Mouse (Mus musculus) naive thymus-derived CD4-positive, alpha-beta T cell, adult 5 months (primary cell): ENCODE measurements around the gene Dus3l. TPM values are rescaled to one million over a fixed set of nuclear protein-coding genes. Genes with fewer than 3 reads are reported as not detected.

ENCODE experiments used
- polyA plus RNA-seq: library from polyadenylated mRNA; unstranded; fragments of 100-300 nt; shearing (Covaris generic); gene quantifications from one replicate; pipeline ENCODE4 v1.2.1, GENCODE M21; 2017

Dus3l gene
- 60.0 TPM for polyA plus RNA-seq

DNA sequence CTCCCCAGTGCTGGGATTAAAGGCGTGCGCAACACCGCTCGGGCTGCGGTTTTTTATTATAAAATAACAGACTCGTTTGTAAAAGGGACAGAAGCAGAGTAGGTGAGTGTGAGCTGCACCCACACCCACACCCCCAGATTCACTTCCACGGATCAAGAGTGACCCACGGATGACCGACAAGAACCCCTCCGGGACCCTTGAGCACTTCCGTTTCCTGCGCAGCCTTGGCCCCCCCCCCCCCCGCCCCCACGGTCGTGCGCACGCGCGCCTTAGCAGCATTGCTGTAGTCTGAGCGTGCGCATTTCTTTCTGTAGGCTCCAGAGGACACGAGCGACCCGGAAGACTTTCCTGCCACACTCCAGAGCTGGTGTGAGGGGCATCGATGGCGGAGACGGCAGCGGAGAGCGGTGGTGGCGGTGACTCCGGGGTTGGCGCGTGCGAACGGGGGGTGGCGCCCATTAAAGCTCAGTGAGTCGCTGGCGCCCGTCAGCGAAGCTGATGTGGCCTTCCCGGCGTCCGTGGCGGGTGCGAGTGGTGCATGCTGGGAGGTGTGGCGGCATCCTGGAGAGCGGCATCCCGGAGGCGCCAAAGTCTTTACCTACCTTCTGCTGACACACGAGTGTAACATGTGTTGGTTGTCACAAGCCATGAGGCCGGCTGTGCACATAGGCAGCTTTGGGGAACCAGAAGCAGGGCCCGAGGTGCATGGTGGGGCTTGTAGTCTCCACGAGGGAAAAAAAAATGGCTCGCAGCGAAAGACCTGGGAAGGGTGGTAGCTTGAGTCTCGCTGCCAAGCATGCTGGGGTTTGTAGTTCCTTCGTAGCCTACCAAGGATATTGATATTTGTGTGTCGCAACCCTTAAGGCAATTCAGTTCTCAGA lies at the start of gene Dus3l:
TSS of gene Dus3l (plus strand) at position 284 of the 881 bp plus-strand sequence.

DNA sequence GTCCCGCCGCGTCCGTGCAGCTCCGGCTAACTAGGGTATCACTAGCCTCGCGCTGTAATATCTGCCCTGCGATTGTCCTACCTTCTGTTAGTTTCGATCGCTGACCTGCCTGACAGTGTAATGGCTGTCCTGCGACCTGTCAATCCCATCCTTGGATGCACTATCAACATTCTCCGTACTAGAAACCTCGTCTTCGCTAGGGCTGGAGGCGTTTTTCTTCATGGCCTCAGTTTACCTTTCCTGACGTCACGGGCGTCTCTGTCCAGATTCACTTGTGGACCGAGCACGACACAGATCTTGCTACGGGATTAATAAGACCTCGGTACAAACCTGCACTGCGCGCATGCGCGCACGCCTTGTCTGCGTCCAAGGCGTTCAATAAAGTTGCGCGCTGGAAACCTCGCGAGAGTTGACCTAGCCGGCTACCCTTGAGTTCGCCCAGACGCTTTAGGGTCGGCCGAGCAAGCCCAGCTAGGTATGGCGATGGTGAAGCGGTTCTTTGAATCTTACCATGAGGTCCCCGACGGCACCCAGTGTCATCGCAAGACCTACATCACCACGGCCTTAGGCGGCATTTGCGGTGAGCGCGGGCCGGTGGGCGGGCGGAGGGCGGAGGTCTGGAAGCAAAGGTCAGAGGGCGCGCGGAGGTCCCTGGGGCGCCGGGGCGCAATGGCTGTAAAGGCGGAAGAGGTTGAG lies 47.0 kb upstream of the Dus3l start, which contains the start of the genes Ndufa11 and Vmac:
TSS of gene Ndufa11 (plus strand) at position 405 of the 696 bp plus-strand sequence.
TSS of gene Vmac (minus strand) at position 660 of the 696 bp plus-strand sequence.

DNA sequence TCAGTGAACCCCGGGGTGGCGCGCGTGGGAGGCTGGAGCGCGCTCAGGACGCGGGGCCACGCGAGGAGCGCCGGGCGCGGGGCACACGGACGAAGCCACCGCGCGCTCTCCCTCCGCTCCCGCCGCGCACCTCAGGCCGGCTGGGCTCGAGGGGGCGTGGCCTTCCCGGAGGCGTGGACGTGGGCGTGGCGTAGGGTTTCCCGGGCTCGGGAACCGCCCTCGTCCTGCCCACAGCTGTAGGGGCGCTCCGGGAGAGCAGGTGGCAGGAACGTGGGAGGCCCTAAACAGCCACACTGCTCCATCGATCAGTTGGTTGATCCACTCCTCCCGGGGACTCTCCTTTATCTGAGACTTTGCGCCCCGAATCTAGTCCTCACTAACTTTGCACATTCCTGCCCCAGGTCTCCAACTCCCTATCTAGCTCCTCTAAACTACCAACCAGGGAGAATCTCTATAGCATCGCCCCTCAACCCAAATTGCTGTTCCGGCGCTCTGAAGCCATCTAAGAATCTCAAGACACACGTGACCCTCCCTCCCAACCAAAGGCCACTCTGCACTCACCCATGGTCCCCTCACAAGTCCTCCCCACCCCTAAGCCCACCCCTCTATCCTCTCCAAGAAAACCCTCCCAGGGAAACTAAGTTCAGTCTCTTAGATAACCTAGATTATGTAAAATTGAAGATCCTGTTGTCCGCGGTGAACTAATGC lies 7.0 kb upstream of the Dus3l start, which contains the start of gene Nrtn:
TSS of gene Nrtn (minus strand) at position 115 of the 708 bp plus-strand sequence.

DNA sequence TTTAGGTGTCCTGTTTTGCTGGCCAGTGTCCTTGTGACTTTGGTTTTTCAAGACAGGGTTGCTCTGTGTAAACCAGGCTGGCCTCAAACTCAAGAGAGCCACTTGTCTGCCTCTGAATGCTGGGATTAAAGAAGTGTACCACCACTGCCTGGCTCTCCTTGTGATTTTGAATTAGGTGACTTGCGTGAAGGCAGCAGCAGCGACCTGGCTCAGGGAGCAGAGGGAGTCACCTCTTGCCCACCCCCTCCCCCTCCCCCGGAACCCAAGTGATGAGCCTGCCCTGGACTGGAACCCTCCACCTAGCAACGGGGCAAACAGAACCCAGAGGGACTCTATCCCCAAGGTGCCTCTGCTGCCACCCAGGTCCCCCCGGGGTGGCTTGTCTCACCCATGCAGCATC lies 5.4 kb downstream of the Dus3l start, which contains the start of gene Prr22:
TSS of gene Prr22 (plus strand) at position 301 of the 400 bp plus-strand sequence.

Other genes starting within 250 kb of the Dus3l start
- gene Gm20219, start 210.4 kb upstream of the Dus3l start, polyA plus RNA-seq = 0.55 TPM
- gene Safb2, start 180.2 kb upstream of the Dus3l start, polyA plus RNA-seq = 238 TPM
- 253 TPM for gene Safb, start 179.9 kb upstream of the Dus3l start, polyA plus RNA-seq
- 139 TPM for gene 2410015M20Rik, start 155.0 kb upstream of the Dus3l start, polyA plus RNA-seq
- gene Rpl36, start 151.3 kb upstream of the Dus3l start, polyA plus RNA-seq = 2,504 TPM
- gene Lonp1, start 137.9 kb upstream of the Dus3l start, polyA plus RNA-seq = 62.0 TPM
- 1.2 TPM for gene Catsperd, start 136.6 kb upstream of the Dus3l start, polyA plus RNA-seq
- 94.5 TPM for gene Ranbp3, start 91.5 kb upstream of the Dus3l start, polyA plus RNA-seq
- 132 TPM for gene Ndufa11, start 47.0 kb upstream of the Dus3l start, polyA plus RNA-seq
- gene Vmac, start 46.7 kb upstream of the Dus3l start, polyA plus RNA-seq = 12.5 TPM
- gene Nrtn, start 7.2 kb upstream of the Dus3l start, polyA plus RNA-seq = not detected
- 1.5 TPM for gene Prr22, start 5.5 kb downstream of the Dus3l start, polyA plus RNA-seq
- 1.8 TPM for gene Rfx2, start 66.3 kb downstream of the Dus3l start, polyA plus RNA-seq
- not detected for gene Acsbg2, start 109.7 kb downstream of the Dus3l start, polyA plus RNA-seq
- not detected for gene 1700061G19Rik, start 110.7 kb downstream of the Dus3l start, polyA plus RNA-seq
- gene Mllt1, start 170.7 kb downstream of the Dus3l start, polyA plus RNA-seq = 26.1 TPM
- not detected for gene Acer1, start 217.4 kb downstream of the Dus3l start, polyA plus RNA-seq
- 48.3 TPM for gene Clpp, start 225.5 kb downstream of the Dus3l start, polyA plus RNA-seq
- 17.1 TPM for gene Alkbh7, start 232.6 kb downstream of the Dus3l start, polyA plus RNA-seq
- not detected for gene Pspn, start 235.3 kb downstream of the Dus3l start, polyA plus RNA-seq
- gene Gtf2f1, start 246.5 kb downstream of the Dus3l start, polyA plus RNA-seq = 71.2 TPM
- gene Gm17949, start 246.7 kb downstream of the Dus3l start, polyA plus RNA-seq = 1.1 TPM